Mouse (Mus musculus): ENCODE results near the gene Usp17lc. TPM values are rescaled to one million over a fixed set of nuclear protein-coding genes. Genes with fewer than 3 reads are reported as not detected.
"Not testable (repeated sequence)": the region's sequence is repeated elsewhere in the genome, so short reads cannot be mapped to it uniquely, and the experiment has no call there.

The Usp17lc gene
- not detected in 2 replicates for polyA plus RNA-seq (2014; fragmentation: Nextera tagmentation; extraction: Ambion mirVana)

- H3K4me3 ChIP-seq (ENCODE audit: low read depth, low read length); H3K27me3 ChIP-seq (ENCODE audit: control insufficient read depth, insufficient read depth, low read length); DNase-seq (ENCODE audit: low spot score); H3K4me2 ChIP-seq (replicated peaks; ENCODE audit: low read depth, low read length); H3K27ac ChIP-seq (ENCODE audit: low read depth, low read length); H3K4me1 ChIP-seq (replicated peaks; ENCODE audit: control insufficient read depth, insufficient read depth, low read length); H3K36me3 ChIP-seq (ENCODE audit: control insufficient read depth, insufficient read depth, low read length); H3K9me3 ChIP-seq (ENCODE audit: control insufficient read depth, low read length); H3K9ac ChIP-seq (ENCODE audit: low read depth, low read length); ATAC-seq (ENCODE audit: low FRiP score): not testable (repeated sequence)
- whole genome bisulfite sequencing: 70% methylated on average over 1 of the region's 1 CpGs
These were observed at the start of gene Usp17lc for GRCm38 (mm10) chr7:103414772-103415171. TSS of gene Usp17lc (plus strand) at chr7:103415072.

GRCm38 (mm10) chr7:103386077-103386476, 28.8 kb upstream of the Usp17lc start, which contains the start of gene Olfr603:
TSS of gene Olfr603 (minus strand) at chr7:103386177.
- Histone ChIP-seq H3K4me3 (ENCODE audit: low read depth, low read length) (no peak within 1 kb of the TSS), H3K9me3 (ENCODE audit: control insufficient read depth, low read length) (no peaks in the 10 kb centered on the region), H3K4me1 (replicated peaks; ENCODE audit: control insufficient read depth, insufficient read depth, low read length) (no peaks in the 10 kb centered on the region), H3K4me2 (replicated peaks; ENCODE audit: low read depth, low read length) (no peak within 1 kb of the TSS), H3K27me3 (ENCODE audit: control insufficient read depth, insufficient read depth, low read length) (no peaks in the 10 kb centered on the region), H3K36me3 (ENCODE audit: control insufficient read depth, insufficient read depth, low read length) (no peaks in the 10 kb centered on the region), H3K9ac (ENCODE audit: low read depth, low read length) (no peak within 1 kb of the TSS), H3K27ac (ENCODE audit: low read depth, low read length) (no peak within 1 kb of the TSS)
- DNase-seq (ENCODE audit: low spot score) (no peak), ATAC-seq (ENCODE audit: low FRiP score) (no peak)

- DNase-seq (ENCODE audit: low spot score): no peak
- no peaks in the 10 kb centered on the region for H3K9me3 ChIP-seq (ENCODE audit: control insufficient read depth, low read length)
- no peaks in the 10 kb centered on the region for H3K36me3 ChIP-seq (ENCODE audit: control insufficient read depth, insufficient read depth, low read length)
- no peak overlapping the region for H3K27ac ChIP-seq (ENCODE audit: low read depth, low read length)
- H3K27me3 ChIP-seq (ENCODE audit: control insufficient read depth, insufficient read depth, low read length): no peaks in the 10 kb centered on the region
- no peak overlapping the region for H3K4me2 ChIP-seq (replicated peaks; ENCODE audit: low read depth, low read length)
- no peak for ATAC-seq (ENCODE audit: low FRiP score)
- H3K9ac ChIP-seq (ENCODE audit: low read depth, low read length): no peak overlapping the region
- H3K4me1 ChIP-seq (replicated peaks; ENCODE audit: control insufficient read depth, insufficient read depth, low read length): no peaks in the 10 kb centered on the region
- H3K4me3 ChIP-seq (ENCODE audit: low read depth, low read length): no peak overlapping the region
These were observed 17.1 kb upstream of the Usp17lc start for GRCm38 (mm10) chr7:103397758-103398157.

- H3K27ac ChIP-seq (ENCODE audit: low read depth, low read length): no peak overlapping the region
- no peaks in the 10 kb centered on the region for H3K27me3 ChIP-seq (ENCODE audit: control insufficient read depth, insufficient read depth, low read length)
- no peak overlapping the region for H3K4me3 ChIP-seq (ENCODE audit: low read depth, low read length)
- no peak for DNase-seq (ENCODE audit: low spot score)
- 0% methylated on average over 1 of the region's 1 CpGs for WGBS
- H3K4me1 ChIP-seq (replicated peaks; ENCODE audit: control insufficient read depth, insufficient read depth, low read length): no peaks in the 10 kb centered on the region
- no peak overlapping the region for H3K4me2 ChIP-seq (replicated peaks; ENCODE audit: low read depth, low read length)
- H3K9ac ChIP-seq (ENCODE audit: low read depth, low read length): no peak overlapping the region
- no peaks in the 10 kb centered on the region for H3K36me3 ChIP-seq (ENCODE audit: control insufficient read depth, insufficient read depth, low read length)
- ATAC-seq (ENCODE audit: low FRiP score): no peak
- no peaks in the 10 kb centered on the region for H3K9me3 ChIP-seq (ENCODE audit: control insufficient read depth, low read length)
These were observed 15.9 kb upstream of the Usp17lc start for GRCm38 (mm10) chr7:103398981-103399380.

GRCm38 (mm10) chr7:103406521-103407055, 8.3 kb upstream of the Usp17lc start:
- not testable (repeated sequence) for H3K9ac ChIP-seq (ENCODE audit: low read depth, low read length); DNase-seq (ENCODE audit: low spot score); H3K4me1 ChIP-seq (replicated peaks; ENCODE audit: control insufficient read depth, insufficient read depth, low read length); H3K27ac ChIP-seq (ENCODE audit: low read depth, low read length); H3K27me3 ChIP-seq (ENCODE audit: control insufficient read depth, insufficient read depth, low read length); H3K36me3 ChIP-seq (ENCODE audit: control insufficient read depth, insufficient read depth, low read length); ATAC-seq (ENCODE audit: low FRiP score); H3K4me2 ChIP-seq (replicated peaks; ENCODE audit: low read depth, low read length); H3K4me3 ChIP-seq (ENCODE audit: low read depth, low read length); H3K9me3 ChIP-seq (ENCODE audit: control insufficient read depth, low read length)
- 66% methylated on average over 3 of the region's 3 CpGs for WGBS

- ATAC-seq (ENCODE audit: low FRiP score) (no peak), DNase-seq (ENCODE audit: low spot score) (no peak)
- no peaks in the 10 kb centered on the region for H3K27me3 ChIP-seq (ENCODE audit: control insufficient read depth, insufficient read depth, low read length)
- no peak within 1 kb of the TSS for H3K4me2 ChIP-seq (replicated peaks; ENCODE audit: low read depth, low read length)
- no peaks in the 10 kb centered on the region for H3K9me3 ChIP-seq (ENCODE audit: control insufficient read depth, low read length)
- WGBS: 87% methylated on average over 1 of the region's 1 CpGs
- H3K9ac ChIP-seq (ENCODE audit: low read depth, low read length): no peak within 1 kb of the TSS
- H3K27ac ChIP-seq (ENCODE audit: low read depth, low read length): no peak within 1 kb of the TSS
- H3K4me3 ChIP-seq (ENCODE audit: low read depth, low read length): no peak within 1 kb of the TSS
- no peaks in the 10 kb centered on the region for H3K4me1 ChIP-seq (replicated peaks; ENCODE audit: control insufficient read depth, insufficient read depth, low read length)
- no peaks in the 10 kb centered on the region for H3K36me3 ChIP-seq (ENCODE audit: control insufficient read depth, insufficient read depth, low read length)
These were observed 30.5 kb downstream of the Usp17lc start, which contains the start of gene Olfr605 for GRCm38 (mm10) chr7:103445339-103445738. TSS of gene Olfr605 (minus strand) at chr7:103445439.

GRCm38 (mm10) chr7:103448746-103449145, 33.9 kb downstream of the Usp17lc start, which contains the start of gene Olfr606:
TSS of gene Olfr606 (plus strand) at chr7:103449046.
- H3K4me2 ChIP-seq (replicated peaks; ENCODE audit: low read depth, low read length): no peak within 1 kb of the TSS
- no peak for ATAC-seq (ENCODE audit: low FRiP score)
- no peak within 1 kb of the TSS for H3K9ac ChIP-seq (ENCODE audit: low read depth, low read length)
- DNase-seq (ENCODE audit: low spot score): no peak
- H3K9me3 ChIP-seq (ENCODE audit: control insufficient read depth, low read length): no peaks in the 10 kb centered on the region
- no peak within 1 kb of the TSS for H3K4me3 ChIP-seq (ENCODE audit: low read depth, low read length)
- WGBS: 100% methylated on average over 2 of the region's 2 CpGs
- no peaks in the 10 kb centered on the region for H3K27me3 ChIP-seq (ENCODE audit: control insufficient read depth, insufficient read depth, low read length)
- no peaks in the 10 kb centered on the region for H3K36me3 ChIP-seq (ENCODE audit: control insufficient read depth, insufficient read depth, low read length)
- no peaks in the 10 kb centered on the region for H3K4me1 ChIP-seq (replicated peaks; ENCODE audit: control insufficient read depth, insufficient read depth, low read length)
- H3K27ac ChIP-seq (ENCODE audit: low read depth, low read length): no peak within 1 kb of the TSS

GRCm38 (mm10) chr7:103460590-103460989, 45.7 kb downstream of the Usp17lc start:
- no peaks in the 10 kb centered on the region for H3K27me3 ChIP-seq (ENCODE audit: control insufficient read depth, insufficient read depth, low read length)
- no peak overlapping the region for H3K9ac ChIP-seq (ENCODE audit: low read depth, low read length)
- H3K4me2 ChIP-seq (replicated peaks; ENCODE audit: low read depth, low read length): no peak overlapping the region
- H3K4me1 ChIP-seq (replicated peaks; ENCODE audit: control insufficient read depth, insufficient read depth, low read length): no peaks in the 10 kb centered on the region
- no peaks in the 10 kb centered on the region for H3K36me3 ChIP-seq (ENCODE audit: control insufficient read depth, insufficient read depth, low read length)
- DNase-seq (ENCODE audit: low spot score) (no peak), ATAC-seq (ENCODE audit: low FRiP score) (no peak)
- H3K4me3 ChIP-seq (ENCODE audit: low read depth, low read length): no peak overlapping the region
- H3K27ac ChIP-seq (ENCODE audit: low read depth, low read length): no peak overlapping the region
- H3K9me3 ChIP-seq (ENCODE audit: control insufficient read depth, low read length): no peaks in the 10 kb centered on the region
- 92% methylated on average over 5 of the region's 5 CpGs for WGBS

Measured in hindbrain, embryonic 11.5 days (tissue).